Comparison of ENCODE assay signal across 11 mouse cellular contexts in the genomic region with DNA sequence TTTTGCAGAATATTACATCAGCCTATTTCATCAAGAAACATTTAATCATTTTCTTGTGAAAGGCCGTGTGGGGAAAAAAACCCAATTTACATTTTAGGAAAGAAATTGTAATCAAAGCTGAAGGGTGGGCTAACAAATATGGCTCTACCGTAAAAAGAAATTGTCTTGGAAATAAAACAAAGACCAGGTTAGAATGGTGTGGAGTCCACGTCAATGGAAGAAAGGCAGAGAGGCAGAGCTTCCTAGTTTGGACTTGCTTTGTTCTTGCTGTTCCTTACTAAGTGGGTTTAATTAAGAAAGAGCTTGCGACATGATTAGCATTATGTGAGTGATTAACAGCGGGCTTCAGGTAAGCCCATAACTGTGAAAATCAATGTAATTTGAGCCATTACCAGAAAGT. TPM values are rescaled to one million over a fixed set of nuclear protein-coding genes. Genes with fewer than 3 reads are reported as not detected.
DNase-seq lines count a peak whose midpoint lies in the region; ATAC-seq and TF ChIP-seq lines count a peak whose summit lies in the region.
"Had no signal": no experiment of that assay in that cellular context is flagged by ENCODE, and none has a peak within 500 bp of the region (broad histone marks: within the 10 kb centered on the region; RNA-seq: fewer than 3 reads in every experiment).

No protein-coding gene starts in this region.

- ATAC-seq in heart, embryonic 16.5 days (replicated peaks; ENCODE audit: extremely low read depth, insufficient read depth, low FRiP score): no peak
- ATAC-seq in forebrain, embryonic 15.5 days (replicated peaks): peak; percentile 59
- ATAC-seq in midbrain, embryonic 16.5 days: peak; percentile 26; the same call in 1 of the 2 replicates
- ATAC-seq: liver, postnatal 0 days had no signal

- TF ChIP-seq POLR2A in brain, embryonic 14.5 days (IDR thresholded peaks at IDR 0.05; ENCODE audit: borderline replicate concordance, extremely low read depth, insufficient read depth, insufficient read length, poor library complexity, severe bottlenecking): no peak
- no peak for TF ChIP-seq POLR2A in thymus, adult 2 months (IDR thresholded peaks at IDR 0.05; ENCODE audit: control insufficient read depth, extremely low read depth, insufficient read depth, low read length, poor library complexity)

- 0 out of 2 replicates have a peak overlapping the region, but pooled peaks have one; percentile 8 for H3K9ac ChIP-seq in heart, embryonic 16.5 days (ENCODE audit: low read length)
- H3K9ac ChIP-seq in forebrain, embryonic 15.5 days (replicated peaks): no peak overlapping the region
- no peak overlapping the region for H3K9ac ChIP-seq in midbrain, embryonic 16.5 days (ENCODE audit: low read depth, low read length)
- H3K9ac ChIP-seq: liver, postnatal 0 days had no signal

- peak overlapping the region; percentile 34; the same call in 1 of the 2 replicates for H3K4me2 ChIP-seq in heart, embryonic 16.5 days (ENCODE audit: low read depth, low read length)
- peak overlapping the region; percentile 33; the same call in 1 of the 2 replicates for H3K4me2 ChIP-seq in forebrain, embryonic 15.5 days (replicated peaks)
- peak overlapping the region; percentile 28; the same call in 1 of the 2 replicates for H3K4me2 ChIP-seq in midbrain, embryonic 16.5 days (ENCODE audit: low read length)

- H3K4me3 ChIP-seq in heart, embryonic 16.5 days (ENCODE audit: low read length): no peak overlapping the region; the same call in 1 of the 2 replicates
- 0 out of 2 replicates have a peak overlapping the region, but pooled peaks have one; percentile 3 for H3K4me3 ChIP-seq in forebrain, embryonic 15.5 days
- H3K4me3 ChIP-seq in midbrain, embryonic 16.5 days (ENCODE audit: low read depth, low read length): no peak overlapping the region
- no peak overlapping the region for H3K4me3 ChIP-seq in thymus, adult 2 months (ENCODE audit: control insufficient read depth, insufficient read depth, low read length)

- H3K27ac ChIP-seq in heart, embryonic 16.5 days (ENCODE audit: low read length): peak overlapping the region; percentile 53
- H3K27ac ChIP-seq in forebrain, embryonic 15.5 days (replicated peaks): peak overlapping the region; percentile 26; the same call in 1 of the 2 replicates
- no peak overlapping the region for H3K27ac ChIP-seq in midbrain, embryonic 16.5 days (ENCODE audit: low read length)
- no peak overlapping the region for H3K27ac ChIP-seq in thymus, adult 2 months (ENCODE audit: control insufficient read depth, insufficient read depth, low read length)

- no peaks in the 10 kb centered on the region for H3K9me3 ChIP-seq in heart, embryonic 16.5 days (replicated peaks; ENCODE audit: control insufficient read depth, low read length)
- H3K9me3 ChIP-seq in forebrain, embryonic 15.5 days: no peaks in the 10 kb centered on the region
- no peaks in the 10 kb centered on the region for H3K9me3 ChIP-seq in midbrain, embryonic 16.5 days (replicated peaks; ENCODE audit: control insufficient read depth, low read length, poor library complexity, severe bottlenecking)

- no peaks in the 10 kb centered on the region for H3K27me3 ChIP-seq in heart, embryonic 16.5 days (ENCODE audit: control insufficient read depth, insufficient read depth, low read length)
- no peaks in the 10 kb centered on the region for H3K27me3 ChIP-seq in forebrain, embryonic 15.5 days
- no peaks in the 10 kb centered on the region for H3K27me3 ChIP-seq in midbrain, embryonic 16.5 days (ENCODE audit: control insufficient read depth, insufficient read depth, low read depth, low read length)
- H3K27me3 ChIP-seq in thymus, adult 2 months (ENCODE audit: control insufficient read depth, insufficient read depth, low read length): no peaks in the 10 kb centered on the region
- H3K27me3 ChIP-seq: CH12.LX had no signal

- peaks cover 52% of the 10 kb centered on the region for H3K36me3 ChIP-seq in heart, embryonic 16.5 days (ENCODE audit: control insufficient read depth, insufficient read depth)
- H3K36me3 ChIP-seq in forebrain, embryonic 15.5 days: no peaks in the 10 kb centered on the region
- H3K36me3 ChIP-seq in midbrain, embryonic 16.5 days (ENCODE audit: control insufficient read depth, insufficient read depth, low read length): no peaks in the 10 kb centered on the region
- H3K36me3 ChIP-seq in thymus, adult 2 months (ENCODE audit: control insufficient read depth, insufficient read depth, low read length): no peaks in the 10 kb centered on the region

- 60% methylated on average over 5 of the region's 5 CpGs for WGBS in heart, embryonic 16.5 days
- 25% methylated on average over 5 of the region's 5 CpGs for WGBS in forebrain, embryonic 15.5 days
- WGBS in midbrain, embryonic 16.5 days: 50% methylated on average over 5 of the region's 5 CpGs
- WGBS in thymus, adult 2 months: 81% methylated on average over 5 of the region's 5 CpGs

- no peak for DNase-seq in heart, postnatal 36 days
- DNase-seq in brain, embryonic 14.5 days (ENCODE audit: low read depth): peak; percentile 65
- DNase-seq in kidney, adult 11 months: no peak
- DNase-seq in thymus, adult 2 months: no peak
- DNase-seq: kidney, adult 8-10 months; liver, postnatal 0 days; lung, postnatal 4 days had no signal

- intact Hi-C loops in heart, postnatal 36 days (cut with DNase I): loop anchor here (2.0 kb wide), 1 partner anchor 372 kb away; no protein-coding TSS in a partner anchor

- peaks cover 30% of the 10 kb centered on the region for H3K4me1 ChIP-seq in heart, embryonic 16.5 days (ENCODE audit: control insufficient read depth, insufficient read depth, low read length)
- 0 out of 2 replicates have a peak, but pooled peaks cover 2% of the 10 kb centered on the region for H3K4me1 ChIP-seq in forebrain, embryonic 15.5 days
- peaks cover 3% of the 10 kb centered on the region for H3K4me1 ChIP-seq in midbrain, embryonic 16.5 days (ENCODE audit: control insufficient read depth, insufficient read depth, low read length)
- no peaks in the 10 kb centered on the region for H3K4me1 ChIP-seq in thymus, adult 2 months (replicated peaks; ENCODE audit: control insufficient read depth, insufficient read depth, low read length)

- TF ChIP-seq CTCF in brain, embryonic 14.5 days (IDR thresholded peaks at IDR 0.05; ENCODE audit: borderline replicate concordance, extremely low read depth, insufficient read depth, insufficient read length): no peak
- TF ChIP-seq CTCF in thymus, adult 2 months (IDR thresholded peaks at IDR 0.05; ENCODE audit: borderline replicate concordance, control insufficient read depth, extremely low read depth, insufficient read depth, low read length, poor library complexity): no peak

RNA-seq across cellular contexts. Expression of gene Ttn, which starts 11.3 kb away (rescaled TPM):
- 717 and 788 TPM in 2 replicates for polyA plus RNA-seq in heart, embryonic 16.5 days (2015; fragmentation: Nextera tagmentation; extraction: Ambion mirVana)
- total RNA-seq in heart, postnatal 36 days (2021): 1,000 to 10,000 TPM; 3,115 to 3,120 TPM
- 0.14 and 0.22 TPM in 2 replicates for polyA plus RNA-seq in brain, embryonic 14.5 days (2012; rRNA removed)
- polyA plus RNA-seq in forebrain, embryonic 15.5 days (2015; fragmentation: Nextera tagmentation; extraction: Ambion mirVana): 0.38 and 1.0 TPM in 2 replicates
- polyA plus RNA-seq in midbrain, embryonic 16.5 days (2015; fragmentation: Nextera tagmentation; extraction: Ambion mirVana): 0.21 and 0.42 TPM in 2 replicates
- 0.32 and 2.9 TPM in 2 replicates for polyA plus RNA-seq in thymus, adult 2 months (2012; rRNA removed)

Comparison
In these comparisons a context has a peak if more than half of its experiments do, and no peak if none do; other contexts are left out.
1. H3K27ac ChIP-seq: peak in heart, embryonic 16.5 days (single experiment) and forebrain, embryonic 15.5 days (single experiment); none in midbrain, embryonic 16.5 days (single experiment) and thymus, adult 2 months (single experiment).
2. RNA of gene Ttn, which starts 11.3 kb away (polyA plus RNA-seq): 717 to 788 TPM in heart, embryonic 16.5 days; 0.32 to 2.9 TPM in thymus, adult 2 months, 0.38 to 1.0 TPM in forebrain, embryonic 15.5 days, 0.14 to 0.22 TPM in brain, embryonic 14.5 days and 0.21 to 0.42 TPM in midbrain, embryonic 16.5 days; every median in the first group is over 100 times any median in the second.
3. Peak in every context shown above with its lines, with median percentiles within 50 percentile points of each other: H3K4me2 ChIP-seq.